Mouse (Mus musculus) midbrain, postnatal 0 days (tissue): Measurements from ENCODE around the gene Prap1. TPM values are rescaled to one million over a fixed set of nuclear protein-coding genes. Genes with fewer than 3 reads are reported as not detected.

Experiments used
- ATAC-seq: fragments of 200-750 bp; cut with Nextera tagmentation; 2 replicates; pipeline ENCODE4 v1.8.0; 2017; ENCODE audit warnings: moderate number of reproducible peaks, mild to moderate bottlenecking, moderate TSS enrichment, moderate library complexity; ENCODE audit not compliant: low FRiP score
- DNase-seq: peaks from one replicate; pipeline ENCODE4 v3.0.0-alpha.2; 2015; ENCODE audit warnings: low spot score
- H3K27ac ChIP-seq: fragments of 300-500 bp; sonication (generic); 2 replicates; pipeline ENCODE4 v1.5.1; 2014; ENCODE audit warnings: low read depth, mild to moderate bottlenecking, low read length, mixed read lengths
- H3K27me3 ChIP-seq: fragments of 300-500 bp; sonication (generic); 2 replicates; pipeline ENCODE4 v1.6.1; 2014; ENCODE audit warnings: low read length, control low read depth, mixed read lengths; ENCODE audit not compliant: insufficient read depth
- H3K36me3 ChIP-seq: fragments of 300-500 bp; sonication (generic); 2 replicates; pipeline ENCODE4 v1.6.1; 2014; ENCODE audit warnings: low read length, control low read depth, mixed read lengths; ENCODE audit not compliant: insufficient read depth
- H3K4me1 ChIP-seq: fragments of 300-500 bp; sonication (generic); 2 replicates; pipeline ENCODE4 v1.6.1; 2014; ENCODE audit warnings: mild to moderate bottlenecking, control low read depth, antibody characterized with exemption, low read length, mixed read lengths; ENCODE audit not compliant: insufficient read depth
- H3K4me2 ChIP-seq: fragments of 300-500 bp; sonication (generic); 2 replicates; pipeline ENCODE4 v1.6.1; 2014; ENCODE audit warnings: low read depth, mild to moderate bottlenecking, low read length, mixed read lengths; ENCODE audit not compliant: poor library complexity, severe bottlenecking
- H3K4me3 ChIP-seq: fragments of 300-500 bp; sonication (generic); 2 replicates; pipeline ENCODE4 v1.5.1; 2014; ENCODE audit warnings: low read depth, mild to moderate bottlenecking, low read length, moderate library complexity
- H3K9ac ChIP-seq: fragments of 300-500 bp; sonication (generic); replicated peaks from 2 replicates; pipeline ENCODE4 v1.6.1; 2014; ENCODE audit warnings: mild to moderate bottlenecking, low read length, moderate library complexity, mixed read lengths; ENCODE audit not compliant: poor library complexity, severe bottlenecking
- H3K9me3 ChIP-seq: fragments of 300-500 bp; sonication (generic); 2 replicates; pipeline ENCODE4 v1.6.1; 2016; ENCODE audit warnings: low read length, control low read depth
- CTCF ChIP-seq: IDR thresholded peaks from 2 replicates; pipeline ENCODE4 v1.5.1; 2016; ENCODE audit warnings: antibody characterized with exemption, mild to moderate bottlenecking
- WGBS: fragments of 180-500 bp; shearing (Covaris S2); extraction: QIAGEN DNeasy Blood & Tissue Kit; methylation state at CpG from one replicate; pipeline ENCODE4 v1.1.7; 2014; 5-methylcytosine and 5-hydroxymethylcytosine counted together
- polyA plus RNA-seq: library from polyadenylated mRNA; unstranded; fragments of >200 nt; fragmentation: Nextera tagmentation; extraction: Ambion mirVana; gene quantifications from 2 replicates; pipeline ENCODE4 v1.2.1, GENCODE M21; 2015
- total RNA-seq: library from RNA; depleted of rRNA; stranded (reverse); fragments of >200 nt; gene quantifications from 2 replicates; pipeline ENCODE4 v1.2.3, GENCODE M21; 2014; rRNA removed

Prap1 gene
- total RNA-seq, result not detected in 2 replicates
- polyA plus RNA-seq, result not detected in 2 replicates

GRCm38 (mm10) chr7:140092924-140093528 lies at the start of gene Prap1:
Gene Prap1, plus strand, starts transcription at chr7:140093395.
- 67% methylated on average over 5 of the region's 5 CpGs for WGBS
- no peak for DNase-seq
- Histone ChIP-seq H3K27ac (no peak within 1 kb of the TSS), H3K9me3 (no peaks in the 10 kb centered on the region), H3K9ac (no peak within 1 kb of the TSS), H3K27me3 (no peaks in the 10 kb centered on the region), H3K4me2 (no peak within 1 kb of the TSS), H3K36me3 (no peaks in the 10 kb centered on the region), H3K4me3 (no peak within 1 kb of the TSS), H3K4me1 (no peaks in the 10 kb centered on the region)
- no peak for TF ChIP-seq CTCF
- no peak for ATAC-seq

- Histone ChIP-seq H3K4me2 (no peak overlapping the region), H3K9ac (no peak overlapping the region), H3K4me1 (peaks cover 4% of the 10 kb centered on the region; the same call in 1 of the 2 replicates), H3K4me3 (no peak overlapping the region), H3K9me3 (no peaks in the 10 kb centered on the region), H3K36me3 (peaks cover 7% of the 10 kb centered on the region; the same call in 1 of the 2 replicates), H3K27me3 (peaks cover 70% of the 10 kb centered on the region), H3K27ac (no peak overlapping the region)
- ATAC-seq, result no peak
- TF ChIP-seq CTCF, result no peak
- 79% methylated on average over 4 of the region's 4 CpGs for WGBS
- no peak for DNase-seq
These were observed 47.6 kb upstream of the Prap1 start for GRCm38 (mm10) chr7:140045546-140045945.

- H3K36me3 ChIP-seq, result no peaks in the 10 kb centered on the region
- H3K27me3 ChIP-seq, result peaks cover 91% of the 10 kb centered on the region
- H3K4me2 ChIP-seq, result peak overlapping the region; percentile 47
- no peak for TF ChIP-seq CTCF
- H3K4me3 ChIP-seq, result peak overlapping the region; percentile 31
- ATAC-seq (peak; percentile 23; the same call in 1 of the 2 replicates), DNase-seq (peak; percentile 37)
- H3K27ac ChIP-seq, result no peak overlapping the region
- H3K9ac ChIP-seq, result no peak overlapping the region
- H3K9me3 ChIP-seq, result no peaks in the 10 kb centered on the region
- H3K4me1 ChIP-seq, result peaks cover 4% of the 10 kb centered on the region; the same call in 1 of the 2 replicates
- WGBS, result under 1% methylated on average over 33 of the region's 33 CpGs
These were observed 45.3 kb upstream of the Prap1 start for GRCm38 (mm10) chr7:140047811-140048311.

- TF ChIP-seq CTCF, result no peak
- H3K27ac ChIP-seq, result no peak within 1 kb of the TSS
- H3K9me3 ChIP-seq, result no peaks in the 10 kb centered on the region
- ATAC-seq, result peak; percentile 44
- peak within 1 kb of the TSS; percentile 47 for H3K4me2 ChIP-seq
- peak within 1 kb of the TSS; percentile 31 for H3K4me3 ChIP-seq
- no peak for DNase-seq
- peaks cover 93% of the 10 kb centered on the region for H3K27me3 ChIP-seq
- peaks cover 4% of the 10 kb centered on the region; the same call in 1 of the 2 replicates for H3K4me1 ChIP-seq
- H3K9ac ChIP-seq, result no peak within 1 kb of the TSS
- no peaks in the 10 kb centered on the region for H3K36me3 ChIP-seq
- under 1% methylated on average over 56 of the region's 56 CpGs for WGBS
These were observed 44.7 kb upstream of the Prap1 start, which contains the start of gene Msx3 for GRCm38 (mm10) chr7:140048361-140049114. Gene Msx3, minus strand, starts transcription at chr7:140049089.

- WGBS, result 1% methylated on average over 32 of the region's 34 CpGs
- Histone ChIP-seq H3K4me2 (peak overlapping the region; percentile 47), H3K9ac (no peak overlapping the region), H3K27ac (no peak overlapping the region), H3K27me3 (peaks cover 91% of the 10 kb centered on the region), H3K4me1 (peaks cover 4% of the 10 kb centered on the region; the same call in 1 of the 2 replicates), H3K9me3 (no peaks in the 10 kb centered on the region), H3K36me3 (no peaks in the 10 kb centered on the region), H3K4me3 (peak overlapping the region; percentile 31)
- TF ChIP-seq CTCF, result 0 out of 2 replicates have a peak, but pooled peaks have one; percentile 3
- ATAC-seq (peak; percentile 27; the same call in 1 of the 2 replicates), DNase-seq (peak; percentile 54)
These were observed 44.0 kb upstream of the Prap1 start for GRCm38 (mm10) chr7:140049115-140049689.
